Mouse (Mus musculus) telencephalon, adult 2 months (tissue): ENCODE data around the gene Kirrel2.
"Not testable (repeated sequence)": the region's sequence is repeated elsewhere in the genome, so short reads cannot be mapped to it uniquely, and the experiment has no call there.

Experiments used
- DNase-seq: peaks from one replicate; pipeline ENCODE4 v3.0.0-alpha.2; 2011; ENCODE audit warnings: low read depth, low spot score

The Kirrel2 gene

DNA sequence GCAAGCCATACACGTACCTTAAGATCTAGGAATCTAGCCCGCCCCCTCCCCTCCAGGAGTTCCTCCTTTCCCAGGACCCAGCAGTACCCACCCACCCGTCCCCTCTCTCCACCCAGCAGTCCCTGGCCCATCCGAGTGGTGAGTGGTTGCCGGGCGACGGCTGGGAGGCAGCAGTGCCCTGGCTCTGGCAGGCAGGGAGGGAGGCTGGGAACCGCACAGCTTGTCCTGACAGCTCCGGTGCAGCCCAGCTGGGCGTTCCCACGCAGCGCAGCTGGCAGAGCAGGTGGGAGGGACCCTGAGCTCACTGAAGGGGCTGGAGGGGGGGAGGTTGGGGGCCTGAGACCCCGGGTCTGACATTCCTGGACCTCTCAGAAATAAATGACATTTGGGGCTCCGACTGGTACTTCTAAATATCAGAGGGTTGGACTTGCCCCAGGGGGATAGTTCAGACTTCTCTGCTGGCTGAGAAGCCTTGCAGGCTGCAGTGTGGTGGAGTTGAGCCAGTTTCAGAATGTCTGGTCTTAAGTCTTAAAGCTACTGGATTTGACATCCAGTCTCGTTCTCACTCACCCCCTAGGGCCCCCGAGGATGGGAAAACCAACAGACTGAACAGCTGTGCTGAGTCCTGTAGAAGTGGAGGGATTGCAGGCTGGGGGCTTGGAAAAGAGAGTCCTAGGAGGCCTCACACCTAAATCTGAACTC is at the start of gene Kirrel2, which contains the start of gene Nphs1:
Gene Kirrel2 (minus strand): TSS at position 62 of the 702 bp plus-strand sequence.
Gene Nphs1 (plus strand): TSS at position 687 of the 702 bp plus-strand sequence.
- DNase-seq = no peak

GRCm38 (mm10) chr7:30501159-30501558 is 43.7 kb upstream of the Kirrel2 start:
- DNase-seq = not testable (repeated sequence)

GRCm38 (mm10) chr7:30495506-30496042 is 38.1 kb upstream of the Kirrel2 start:
- DNase-seq = not testable (repeated sequence)

DNA sequence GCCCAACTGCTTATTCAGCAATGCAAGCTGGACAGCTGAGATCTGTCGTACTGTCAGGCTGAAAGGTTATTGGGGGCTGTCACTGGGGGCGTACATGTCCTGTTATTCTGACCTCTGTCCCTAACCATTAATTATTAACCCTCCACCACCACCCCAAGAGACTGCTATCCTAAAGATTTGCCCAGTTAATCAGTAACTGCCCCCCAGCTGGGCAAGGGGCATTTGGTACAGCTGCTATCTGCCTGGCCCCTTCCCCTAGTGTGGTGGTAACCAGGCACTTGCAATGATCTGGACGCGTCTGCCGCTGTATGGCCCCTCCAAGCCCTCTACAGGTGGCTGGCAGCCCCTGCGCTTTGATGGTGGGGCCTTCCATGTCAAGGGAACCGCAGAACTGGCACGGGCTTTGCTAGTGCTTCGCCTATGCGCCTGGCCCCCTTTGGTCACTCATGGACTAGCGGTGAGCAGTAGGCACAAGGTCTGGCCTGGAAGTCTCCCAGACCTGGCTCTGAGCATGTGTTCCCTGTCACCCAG is 36.0 kb upstream of the Kirrel2 start, which contains the start of gene Prodh2:
Gene Prodh2 (plus strand): TSS at position 222 of the 531 bp plus-strand sequence.
- no peak for DNase-seq

DNA sequence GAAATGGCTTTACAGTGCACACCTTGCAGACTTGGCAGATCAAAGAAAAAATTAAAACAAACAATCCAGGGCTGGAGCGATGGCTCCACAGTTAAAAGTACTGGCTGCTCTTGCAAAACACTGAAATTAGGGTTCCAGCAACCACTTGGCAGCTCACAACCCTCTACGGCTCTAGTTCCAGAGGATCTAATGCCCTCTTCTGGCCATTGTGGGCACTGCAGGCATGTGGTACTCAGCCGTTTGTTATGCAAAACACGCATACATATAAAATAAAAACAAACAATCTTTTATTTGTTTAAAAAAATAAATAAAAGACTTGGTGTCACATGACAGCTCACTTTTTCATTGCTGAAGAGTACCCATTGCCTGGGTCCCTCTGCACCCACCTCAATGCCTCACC is 35.3 kb upstream of the Kirrel2 start:
- no peak for DNase-seq

DNA sequence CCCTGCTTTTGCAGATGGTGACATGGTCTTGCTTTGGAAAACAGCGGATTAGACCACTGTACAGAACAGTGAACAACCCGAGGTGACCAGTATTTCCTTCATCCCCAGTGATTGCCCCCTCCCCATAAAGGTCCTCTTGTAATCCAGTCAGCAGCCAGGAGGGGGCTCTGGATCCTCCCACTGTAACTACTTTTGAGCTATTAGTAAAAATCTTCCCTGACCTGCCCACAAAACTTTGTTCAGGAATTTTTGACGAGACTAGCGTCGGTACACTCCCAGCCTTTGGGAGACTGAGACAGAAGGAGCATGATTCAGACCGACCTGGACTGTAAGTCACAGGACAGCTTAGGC is 33.4 kb upstream of the Kirrel2 start:
- DNase-seq = no peak

- peak; percentile 35 for DNase-seq
Observed at GRCm38 (mm10) chr7:30490251-30490956, 32.9 kb upstream of the Kirrel2 start.

GRCm38 (mm10) chr7:30484250-30484649 is 26.8 kb upstream of the Kirrel2 start:
- no peak for DNase-seq

DNA sequence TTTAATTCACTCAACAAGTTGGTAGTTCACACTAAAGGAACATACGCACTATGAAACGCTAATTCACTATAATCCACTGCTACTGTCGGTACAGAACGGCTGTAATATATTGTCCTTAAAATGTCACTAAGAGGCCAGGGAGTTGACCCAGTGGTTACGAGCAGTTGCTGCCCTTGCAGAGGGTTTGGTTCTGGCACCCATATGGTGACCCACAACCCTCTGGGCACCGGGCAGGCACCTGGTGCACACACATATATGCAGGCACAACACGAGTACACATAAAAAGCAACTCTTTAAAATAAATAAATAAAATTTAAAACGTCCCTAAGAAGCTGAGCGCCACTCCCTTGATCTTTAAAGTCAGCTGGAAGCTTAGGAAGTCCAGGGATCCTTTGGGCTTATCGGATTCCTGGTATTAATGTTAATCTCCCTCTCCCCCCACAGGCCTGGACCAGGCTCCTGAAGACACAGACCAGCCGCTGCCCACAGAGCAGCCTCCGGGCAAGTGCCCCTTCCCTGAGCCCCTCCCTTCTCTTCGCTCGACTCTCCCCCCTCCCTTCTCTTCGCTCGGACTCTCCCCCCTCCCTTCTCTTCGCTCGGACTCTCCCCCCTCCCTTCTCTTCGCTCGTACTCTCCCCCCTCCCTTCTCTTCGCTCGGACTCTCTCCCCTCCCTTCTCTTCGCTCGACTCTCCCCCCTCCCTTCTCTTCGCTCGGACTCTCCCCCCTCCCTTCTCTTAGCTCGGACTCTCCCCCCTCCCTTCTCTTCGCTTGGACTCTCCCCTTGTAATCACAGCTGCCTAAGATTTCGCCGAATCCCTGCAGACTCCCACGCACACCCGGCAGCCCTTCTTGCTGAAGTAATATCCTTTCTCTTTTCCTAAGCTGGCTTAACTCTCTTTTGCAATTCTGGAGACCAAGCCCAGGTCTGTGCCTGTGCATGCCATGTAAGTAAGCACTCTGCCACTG is 20.2 kb upstream of the Kirrel2 start:
- peak; percentile 84 for DNase-seq

GRCm38 (mm10) chr7:30476136-30476535 is 18.6 kb upstream of the Kirrel2 start:
- DNase-seq = not testable (repeated sequence)

DNA sequence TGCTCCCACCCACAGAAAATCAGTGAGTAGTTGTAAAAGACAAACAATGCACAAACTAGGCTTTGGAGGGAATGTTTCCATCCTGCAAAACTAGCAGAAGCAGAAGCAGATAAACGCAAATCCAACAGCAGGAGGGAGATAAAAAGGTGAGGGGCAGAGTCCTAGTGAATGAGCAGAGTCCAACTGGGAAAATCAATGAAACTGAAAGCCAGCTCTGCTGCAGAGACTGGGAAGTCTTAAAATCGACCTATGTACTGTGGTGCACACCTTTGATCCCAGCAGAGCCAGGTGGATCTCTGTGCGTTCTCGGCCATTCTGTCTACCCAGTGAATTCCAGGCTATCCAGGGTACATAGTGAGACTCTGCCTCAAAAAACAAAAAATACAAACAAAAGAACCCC is 17.5 kb upstream of the Kirrel2 start:
- no peak for DNase-seq

- DNase-seq = no peak
Observed at GRCm38 (mm10) chr7:30472411-30472810, 14.9 kb upstream of the Kirrel2 start.

GRCm38 (mm10) chr7:30464816-30465300 is 7.4 kb upstream of the Kirrel2 start:
- no peak for DNase-seq

DNA sequence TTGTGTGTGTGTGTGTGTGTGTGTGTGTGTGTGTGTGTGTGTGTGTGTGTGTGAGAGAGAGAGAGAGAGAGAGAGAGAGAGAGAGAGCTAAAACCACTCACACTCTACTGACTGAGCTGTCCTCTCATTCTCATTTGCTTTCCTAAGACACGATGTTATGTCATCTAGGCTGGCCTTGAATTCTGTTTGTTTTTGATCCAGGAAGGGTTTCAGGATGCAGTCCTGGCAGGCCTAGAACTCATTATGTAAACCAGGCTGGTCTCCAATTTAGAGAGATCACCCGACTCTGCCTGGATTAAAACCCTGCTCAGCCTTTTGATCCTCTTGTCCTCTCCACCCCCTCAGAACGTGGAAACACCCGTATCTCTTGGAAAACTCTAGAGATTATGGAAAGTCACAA is 6.5 kb upstream of the Kirrel2 start:
- DNase-seq = no peak

DNA sequence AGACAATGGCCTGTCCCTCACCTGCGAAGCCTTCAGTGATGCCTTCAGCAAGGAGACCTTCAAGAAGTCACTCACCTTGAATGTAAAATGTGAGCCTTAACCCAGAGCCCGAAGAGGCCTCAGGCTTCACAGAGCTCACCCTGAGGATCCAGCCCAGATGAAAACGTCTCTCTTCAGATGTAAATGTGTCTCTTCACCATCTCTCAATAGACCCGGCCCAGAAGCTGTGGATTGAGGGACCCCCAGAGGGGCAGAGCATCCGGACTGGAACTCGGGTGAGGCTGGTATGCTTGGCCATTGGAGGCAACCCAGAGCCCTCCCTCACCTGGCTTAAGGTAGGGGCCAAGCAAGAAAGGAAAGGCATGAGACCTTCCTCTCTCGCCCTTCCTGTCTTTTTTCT is 6.1 kb upstream of the Kirrel2 start:
- DNase-seq = no peak

GRCm38 (mm10) chr7:30459484-30459883 is 2.0 kb upstream of the Kirrel2 start:
- no peak for DNase-seq

DNA sequence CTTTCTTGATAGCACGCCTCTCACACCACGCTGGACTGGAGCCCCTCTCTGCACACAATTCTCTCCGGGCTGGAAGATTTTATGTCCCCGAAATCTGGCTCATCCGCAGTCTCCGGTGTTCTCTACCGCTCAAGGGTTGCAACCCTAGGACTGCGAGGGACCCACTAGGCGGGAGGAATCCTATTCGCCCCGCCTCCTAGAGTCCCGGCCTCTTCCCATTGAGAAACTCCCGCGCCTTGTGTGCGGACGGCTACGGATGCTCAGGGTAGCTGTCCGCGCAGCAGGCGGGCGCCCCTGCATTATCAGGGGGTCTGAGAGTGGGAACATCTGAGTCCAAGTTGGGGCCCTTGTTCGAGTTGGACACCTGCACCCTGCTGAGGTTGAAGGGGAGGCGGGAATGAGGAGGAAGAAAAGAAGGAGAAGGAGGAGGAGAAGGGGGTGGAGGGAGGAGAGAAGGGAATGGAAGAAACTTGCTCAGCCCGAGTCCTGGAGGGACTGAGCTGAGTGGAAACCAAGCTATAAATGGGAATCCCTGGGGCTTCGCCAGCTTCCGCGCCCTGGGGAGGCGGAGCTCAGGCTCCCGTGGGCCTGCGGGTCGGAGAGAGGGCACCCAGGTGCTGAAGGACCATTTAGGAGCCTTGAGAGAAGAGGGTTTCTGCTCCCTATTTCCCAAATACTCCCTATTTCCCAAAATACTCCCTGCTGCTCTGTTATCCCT is 420 bp downstream of the Kirrel2 start:
- DNase-seq = no peak

DNA sequence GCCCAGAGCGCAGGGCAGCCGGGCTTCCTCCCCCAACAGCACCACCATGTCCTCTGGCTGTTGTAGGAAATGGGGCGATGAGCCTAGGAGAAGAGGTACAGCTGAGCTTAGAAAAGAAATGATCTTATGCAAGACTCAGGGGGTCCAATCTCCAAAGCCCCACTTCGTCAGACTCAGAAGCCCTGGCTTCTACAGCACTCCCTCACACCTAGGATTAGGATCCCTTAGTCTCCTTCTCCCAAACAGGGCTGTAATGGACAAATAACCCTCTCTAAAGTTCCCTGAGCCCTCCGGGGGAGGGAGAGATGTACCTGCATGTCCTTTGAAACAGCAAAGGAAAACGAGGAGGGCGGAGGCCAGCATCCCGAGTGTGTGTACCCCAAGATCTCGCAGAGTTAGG is 1.0 kb downstream of the Kirrel2 start:
- no peak for DNase-seq

DNA sequence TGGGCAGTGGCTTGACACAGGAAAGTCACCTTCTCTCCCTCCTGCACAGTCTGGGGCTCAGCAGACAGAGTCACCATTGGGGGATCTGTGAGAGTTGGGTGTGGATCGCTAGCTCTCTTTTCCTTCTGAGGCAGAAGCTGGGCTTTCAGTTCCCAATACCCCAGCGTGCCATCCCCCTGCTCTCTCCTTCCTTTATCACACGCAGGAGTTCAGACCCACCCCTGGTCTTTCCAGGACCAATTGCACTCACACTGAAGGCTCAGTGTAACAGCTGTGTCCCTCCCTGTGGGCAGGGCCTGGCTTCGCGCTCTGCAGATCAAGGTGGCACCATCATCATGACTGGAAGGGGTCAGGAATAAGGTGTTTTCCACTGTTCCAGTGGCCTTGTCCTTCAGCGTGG is 3.2 kb downstream of the Kirrel2 start:
- no peak for DNase-seq

DNA sequence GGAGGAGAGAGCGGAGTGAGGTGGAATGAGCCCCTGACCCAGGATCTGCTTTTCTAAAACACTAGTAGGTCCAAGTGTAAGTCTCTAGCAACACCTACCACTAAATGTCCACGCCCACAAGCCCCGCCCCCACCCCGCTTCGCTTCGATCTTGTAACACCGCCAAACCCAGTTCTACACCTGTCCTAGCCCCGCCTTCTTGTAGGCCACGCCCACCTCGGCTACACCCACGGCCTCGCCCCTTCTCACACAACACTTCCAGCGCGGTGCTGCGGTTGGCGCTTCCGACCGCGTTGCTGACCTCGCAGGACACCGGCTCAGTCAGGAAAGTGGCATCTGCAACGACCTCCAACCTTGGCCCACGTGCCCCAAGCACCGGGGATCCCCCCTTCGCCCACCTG is 3.7 kb downstream of the Kirrel2 start:
- DNase-seq = no peak

GRCm38 (mm10) chr7:30453327-30453726 is 4.2 kb downstream of the Kirrel2 start:
- DNase-seq = no peak
